Mouse (Mus musculus): ENCODE results near the gene Atg14. TPM values are rescaled to one million over a fixed set of nuclear protein-coding genes. Genes with fewer than 3 reads are reported as not detected.

Gene Atg14
- polyA plus RNA-seq, 1 experiment from 2014 or later = 13.3 TPM

DNA sequence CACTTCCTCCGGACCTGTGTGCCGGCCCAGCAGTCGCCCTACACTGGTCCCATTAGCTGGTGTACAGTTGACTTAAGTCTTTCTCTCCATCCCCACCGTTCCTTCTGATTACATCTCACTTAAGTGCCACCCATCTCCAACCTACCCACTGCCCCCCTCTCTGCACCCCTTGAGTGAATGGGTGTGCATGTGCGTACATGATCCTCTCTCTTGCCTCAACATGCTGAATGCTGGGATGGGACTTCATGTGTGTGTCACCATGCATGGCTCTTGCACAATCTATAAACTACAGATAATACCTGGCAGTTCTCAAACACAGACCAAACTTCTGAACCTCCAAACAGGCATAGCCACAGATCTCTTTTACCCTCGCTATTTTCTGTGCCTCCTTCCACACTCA is 18.8 kb downstream of the Atg14 start:
- Histone ChIP-seq H3K36me3 (ENCODE audit: insufficient read depth) (peaks cover 48% of the 10 kb centered on the region), H3K4me2 (no peak overlapping the region), H3K4me3 (ENCODE audit: low read depth, low read length) (no peak overlapping the region), H3K27me3 (ENCODE audit: insufficient read depth, low read length) (no peaks in the 10 kb centered on the region), H3K4me1 (ENCODE audit: insufficient read depth) (no peaks in the 10 kb centered on the region), H3K9me3 (ENCODE audit: low read depth, low read length) (no peaks in the 10 kb centered on the region), H3K9ac (no peak overlapping the region), H3K27ac (ENCODE audit: low read depth) (no peak overlapping the region)
- no peak for ATAC-seq (ENCODE audit: insufficient read depth)
- no peak for DNase-seq
- no peak for TF ChIP-seq CTCF (IDR thresholded peaks at IDR 0.05; ENCODE audit: low read depth)
- whole genome bisulfite sequencing = 93% methylated on average over 6 of the region's 6 CpGs

DNA sequence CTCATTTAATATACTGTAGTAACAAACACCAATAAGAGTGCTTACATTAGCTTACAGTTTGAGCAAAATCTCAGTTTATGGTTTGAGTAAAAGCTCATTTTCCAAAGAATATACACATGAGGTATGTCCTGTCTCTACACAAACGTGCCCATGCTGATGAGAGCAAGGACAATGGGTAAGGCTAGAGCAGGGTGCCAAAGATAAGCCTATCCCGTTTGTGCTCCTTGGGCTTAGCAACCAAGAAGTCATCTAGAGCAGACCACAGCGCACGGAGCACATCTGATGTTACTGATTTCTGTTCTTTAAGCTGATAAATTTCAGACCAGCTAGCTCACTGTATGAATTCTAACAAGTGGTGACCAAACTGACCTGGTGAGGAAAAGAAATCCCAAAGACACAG is 25.6 kb downstream of the Atg14 start:
- Histone ChIP-seq H3K36me3 (ENCODE audit: insufficient read depth) (peaks cover 79% of the 10 kb centered on the region), H3K4me3 (ENCODE audit: low read depth, low read length) (no peak overlapping the region), H3K27ac (ENCODE audit: low read depth) (no peak overlapping the region), H3K9ac (no peak overlapping the region), H3K4me1 (ENCODE audit: insufficient read depth) (no peaks in the 10 kb centered on the region), H3K9me3 (ENCODE audit: low read depth, low read length) (no peaks in the 10 kb centered on the region), H3K27me3 (ENCODE audit: insufficient read depth, low read length) (no peaks in the 10 kb centered on the region), H3K4me2 (no peak overlapping the region)
- WGBS = 86% methylated on average over 4 of the region's 4 CpGs
- ATAC-seq (ENCODE audit: insufficient read depth) (no peak), DNase-seq (no peak)
- no peak for TF ChIP-seq CTCF (IDR thresholded peaks at IDR 0.05; ENCODE audit: low read depth)

DNA sequence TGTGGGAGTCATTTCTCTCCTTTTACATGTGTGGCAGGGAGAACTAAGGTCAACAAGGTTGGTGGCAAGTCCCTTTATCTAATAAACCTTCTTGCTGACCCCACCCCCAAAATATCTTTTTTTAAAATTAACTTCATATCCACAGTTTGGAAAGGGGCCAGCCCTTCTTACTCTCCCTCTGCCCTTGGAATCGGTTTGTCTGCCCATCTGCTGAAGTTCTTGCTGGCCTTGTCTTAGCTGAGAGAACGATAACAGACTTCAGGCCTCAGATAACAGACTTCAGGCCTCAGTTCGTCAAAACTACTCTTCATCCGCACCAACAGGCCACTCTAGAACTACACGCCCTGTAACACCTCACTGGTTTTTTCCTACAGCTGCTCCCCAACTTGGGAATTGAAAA is 26.2 kb downstream of the Atg14 start:
- Histone ChIP-seq H3K27ac (ENCODE audit: low read depth) (no peak overlapping the region), H3K4me3 (ENCODE audit: low read depth, low read length) (no peak overlapping the region), H3K4me1 (ENCODE audit: insufficient read depth) (no peaks in the 10 kb centered on the region), H3K4me2 (no peak overlapping the region), H3K9me3 (ENCODE audit: low read depth, low read length) (no peaks in the 10 kb centered on the region), H3K36me3 (ENCODE audit: insufficient read depth) (peaks cover 79% of the 10 kb centered on the region), H3K9ac (no peak overlapping the region), H3K27me3 (ENCODE audit: insufficient read depth, low read length) (no peaks in the 10 kb centered on the region)
- TF ChIP-seq CTCF (IDR thresholded peaks at IDR 0.05; ENCODE audit: low read depth) = no peak
- no peak for ATAC-seq (ENCODE audit: insufficient read depth)
- no peak for DNase-seq
- 72% methylated on average over 5 of the region's 5 CpGs for WGBS

DNA sequence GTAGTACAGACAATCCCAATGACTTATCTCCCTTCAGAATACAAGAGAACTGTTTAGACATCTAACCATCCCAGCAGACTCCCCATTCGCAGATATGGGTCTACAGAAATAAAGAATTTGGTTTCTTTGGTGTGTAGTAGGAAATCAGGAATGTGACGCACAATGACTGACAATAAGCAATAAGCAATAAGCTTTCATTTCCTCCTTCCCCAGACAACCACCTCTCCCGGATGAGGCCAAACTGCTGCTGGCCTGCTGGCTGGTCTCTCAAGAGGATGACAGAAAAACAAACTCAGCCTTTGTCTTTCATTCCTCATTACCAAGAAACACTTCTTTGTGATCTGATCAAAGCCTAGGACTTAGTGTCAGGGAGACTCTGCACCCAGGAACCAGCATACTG is 28.2 kb downstream of the Atg14 start:
- Histone ChIP-seq H3K4me1 (ENCODE audit: insufficient read depth) (no peaks in the 10 kb centered on the region), H3K9ac (no peak overlapping the region), H3K27ac (ENCODE audit: low read depth) (no peak overlapping the region), H3K27me3 (ENCODE audit: insufficient read depth, low read length) (no peaks in the 10 kb centered on the region), H3K9me3 (ENCODE audit: low read depth, low read length) (no peaks in the 10 kb centered on the region), H3K4me2 (no peak overlapping the region), H3K36me3 (ENCODE audit: insufficient read depth) (peaks cover 60% of the 10 kb centered on the region), H3K4me3 (ENCODE audit: low read depth, low read length) (no peak overlapping the region)
- 90% methylated on average over 3 of the region's 3 CpGs for WGBS
- ATAC-seq (ENCODE audit: insufficient read depth) (no peak), DNase-seq (no peak)
- TF ChIP-seq CTCF (IDR thresholded peaks at IDR 0.05; ENCODE audit: low read depth) = no peak

DNA sequence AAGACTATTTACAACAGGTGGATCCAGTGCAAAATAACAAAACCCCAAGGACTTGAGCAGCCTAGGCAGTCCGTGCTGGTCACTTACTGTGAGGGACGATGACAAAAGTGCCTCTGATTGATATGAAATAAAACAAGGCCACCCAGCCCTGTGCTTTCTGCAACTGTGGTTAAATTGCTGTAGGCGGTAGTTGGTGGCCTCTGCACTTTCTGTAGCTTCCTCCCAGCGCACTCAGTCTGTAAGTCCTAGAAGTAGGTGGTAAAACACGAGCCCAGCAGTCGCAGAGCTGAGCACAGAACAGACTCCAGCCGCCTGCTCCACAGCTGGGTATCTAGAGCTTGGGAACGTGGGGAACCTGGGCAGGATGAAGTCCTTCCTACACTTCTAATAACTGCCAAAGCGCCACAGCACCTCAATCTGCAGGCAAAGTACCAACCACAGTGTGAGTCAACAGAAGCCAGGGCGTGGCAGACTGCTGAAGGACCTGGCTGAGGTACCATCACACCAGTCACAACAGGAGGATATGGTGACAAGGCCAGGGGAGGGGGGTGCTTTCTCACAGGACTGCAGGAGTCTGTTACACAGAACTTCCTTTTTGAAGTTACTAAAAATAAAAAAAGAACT is 29.0 kb downstream of the Atg14 start:
- H3K27me3 ChIP-seq (ENCODE audit: insufficient read depth, low read length) = no peaks in the 10 kb centered on the region
- peaks cover 52% of the 10 kb centered on the region for H3K36me3 ChIP-seq (ENCODE audit: insufficient read depth)
- DNase-seq = no peak
- WGBS = 88% methylated on average over 10 of the region's 10 CpGs
- no peak overlapping the region for H3K27ac ChIP-seq (ENCODE audit: low read depth)
- H3K9me3 ChIP-seq (ENCODE audit: low read depth, low read length) = no peaks in the 10 kb centered on the region
- no peak overlapping the region for H3K4me3 ChIP-seq (ENCODE audit: low read depth, low read length)
- no peak for ATAC-seq (ENCODE audit: insufficient read depth)
- no peak for TF ChIP-seq CTCF (IDR thresholded peaks at IDR 0.05; ENCODE audit: low read depth)
- no peak overlapping the region for H3K4me2 ChIP-seq
- H3K4me1 ChIP-seq (ENCODE audit: insufficient read depth) = no peaks in the 10 kb centered on the region
- H3K9ac ChIP-seq = no peak overlapping the region

DNA sequence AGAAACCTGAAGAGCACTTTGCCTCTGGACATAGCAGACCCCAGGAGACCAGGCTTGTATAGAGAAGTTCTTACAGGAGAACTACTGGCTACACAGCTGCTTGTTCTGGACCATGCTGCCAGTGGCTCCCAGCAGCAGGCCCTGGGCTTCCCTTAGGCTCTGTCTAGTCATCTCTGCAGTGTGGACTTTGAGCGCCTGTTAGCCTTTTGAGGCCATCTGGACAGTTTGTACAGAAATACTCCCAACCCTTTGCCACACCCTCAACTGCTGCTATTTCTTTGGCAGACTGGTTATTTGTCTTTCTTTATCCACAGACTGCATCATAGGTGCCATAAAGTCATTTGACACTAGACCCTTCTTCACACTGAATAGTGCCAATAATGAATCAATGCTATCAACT is 35.4 kb downstream of the Atg14 start:
- no peaks in the 10 kb centered on the region for H3K27me3 ChIP-seq (ENCODE audit: insufficient read depth, low read length)
- TF ChIP-seq CTCF (IDR thresholded peaks at IDR 0.05; ENCODE audit: low read depth) = no peak
- H3K4me3 ChIP-seq (ENCODE audit: low read depth, low read length) = no peak overlapping the region
- no peak overlapping the region for H3K9ac ChIP-seq
- ATAC-seq (ENCODE audit: insufficient read depth) (no peak), DNase-seq (no peak)
- H3K4me1 ChIP-seq (ENCODE audit: insufficient read depth) = no peaks in the 10 kb centered on the region
- no peak overlapping the region for H3K4me2 ChIP-seq
- no peak overlapping the region for H3K27ac ChIP-seq (ENCODE audit: low read depth)
- H3K9me3 ChIP-seq (ENCODE audit: low read depth, low read length) = no peaks in the 10 kb centered on the region
- WGBS = 86% methylated on average over 1 of the region's 1 CpGs
- H3K36me3 ChIP-seq (ENCODE audit: insufficient read depth) = no peaks in the 10 kb centered on the region

DNA sequence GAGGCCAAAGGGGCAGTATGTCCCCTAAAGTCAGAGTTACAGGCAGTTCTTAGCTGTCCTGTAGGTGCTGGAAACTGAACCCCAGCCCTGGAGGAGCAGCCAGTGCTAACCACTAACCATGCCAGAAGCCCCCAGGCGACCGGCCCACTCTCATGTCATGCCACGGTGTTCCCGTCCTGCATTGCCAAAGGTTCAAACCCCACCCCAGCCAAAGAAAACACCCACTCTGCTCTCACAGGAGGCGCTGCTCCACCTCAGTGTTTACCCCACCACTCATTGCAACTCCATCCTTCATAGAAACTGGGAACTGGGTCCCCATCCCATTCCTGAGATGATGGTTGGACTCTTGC is 36.3 kb downstream of the Atg14 start:
- no peak for TF ChIP-seq CTCF (IDR thresholded peaks at IDR 0.05; ENCODE audit: low read depth)
- ATAC-seq (ENCODE audit: insufficient read depth) = 0 out of 2 replicates have a peak, but pooled peaks have one; percentile 16
- DNase-seq = no peak
- no peak overlapping the region; the same call in 1 of the 2 replicates for H3K4me2 ChIP-seq
- H3K27me3 ChIP-seq (ENCODE audit: insufficient read depth, low read length) = no peaks in the 10 kb centered on the region
- 79% methylated on average over 5 of the region's 5 CpGs for WGBS
- H3K4me1 ChIP-seq (ENCODE audit: insufficient read depth) = no peaks in the 10 kb centered on the region
- H3K4me3 ChIP-seq (ENCODE audit: low read depth, low read length) = no peak overlapping the region
- H3K36me3 ChIP-seq (ENCODE audit: insufficient read depth) = 0 out of 2 replicates have a peak, but pooled peaks cover 2% of the 10 kb centered on the region
- no peak overlapping the region; the same call in 1 of the 2 replicates for H3K9ac ChIP-seq
- H3K9me3 ChIP-seq (ENCODE audit: low read depth, low read length) = no peaks in the 10 kb centered on the region
- H3K27ac ChIP-seq (ENCODE audit: low read depth) = no peak overlapping the region
